Mouse (Mus musculus): ENCODE results near the gene Tgfb2.

The Tgfb2 gene

GRCm38 (mm10) chr1:186702391-186703255 lies 3.2 kb downstream of the Tgfb2 start:
- no peak for DNase-seq (ENCODE audit: low read depth, low spot score)

DNA sequence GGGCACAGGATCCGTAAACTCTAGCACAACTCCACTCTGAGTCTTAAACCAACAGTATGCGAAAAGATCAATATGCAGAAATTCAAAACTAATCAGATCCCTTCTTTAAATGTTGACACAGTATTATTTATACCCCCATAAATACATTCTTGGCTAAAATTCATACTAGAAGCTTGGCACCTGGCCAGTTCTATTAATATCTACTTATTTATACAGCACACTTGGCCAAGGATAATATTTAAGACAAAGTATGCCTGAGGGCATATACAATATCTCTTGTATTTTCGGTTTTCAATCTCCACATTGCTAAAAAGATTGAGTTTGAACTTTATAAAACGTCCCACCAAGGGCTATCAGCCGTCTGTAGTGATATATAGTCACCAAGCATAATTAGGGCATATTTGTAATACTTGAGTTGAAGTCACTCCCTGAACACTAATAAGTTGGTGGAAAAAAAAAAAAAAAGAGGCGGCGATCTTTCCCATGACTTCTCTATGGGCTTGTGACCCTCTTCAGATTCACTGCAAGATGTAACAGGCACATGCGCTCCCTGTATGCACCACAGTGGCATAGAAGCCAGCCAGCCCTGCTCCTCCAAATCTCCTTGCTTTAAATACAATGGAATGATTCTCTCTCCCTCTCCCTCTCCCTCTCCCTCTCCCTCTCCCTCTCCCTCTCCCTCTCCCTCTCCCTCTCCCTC lies 4.4 kb downstream of the Tgfb2 start:
- no peak for DNase-seq (ENCODE audit: low read depth, low spot score)

GRCm38 (mm10) chr1:186700496-186700895 lies 5.3 kb downstream of the Tgfb2 start:
- DNase-seq (ENCODE audit: low read depth, low spot score), result no peak

DNA sequence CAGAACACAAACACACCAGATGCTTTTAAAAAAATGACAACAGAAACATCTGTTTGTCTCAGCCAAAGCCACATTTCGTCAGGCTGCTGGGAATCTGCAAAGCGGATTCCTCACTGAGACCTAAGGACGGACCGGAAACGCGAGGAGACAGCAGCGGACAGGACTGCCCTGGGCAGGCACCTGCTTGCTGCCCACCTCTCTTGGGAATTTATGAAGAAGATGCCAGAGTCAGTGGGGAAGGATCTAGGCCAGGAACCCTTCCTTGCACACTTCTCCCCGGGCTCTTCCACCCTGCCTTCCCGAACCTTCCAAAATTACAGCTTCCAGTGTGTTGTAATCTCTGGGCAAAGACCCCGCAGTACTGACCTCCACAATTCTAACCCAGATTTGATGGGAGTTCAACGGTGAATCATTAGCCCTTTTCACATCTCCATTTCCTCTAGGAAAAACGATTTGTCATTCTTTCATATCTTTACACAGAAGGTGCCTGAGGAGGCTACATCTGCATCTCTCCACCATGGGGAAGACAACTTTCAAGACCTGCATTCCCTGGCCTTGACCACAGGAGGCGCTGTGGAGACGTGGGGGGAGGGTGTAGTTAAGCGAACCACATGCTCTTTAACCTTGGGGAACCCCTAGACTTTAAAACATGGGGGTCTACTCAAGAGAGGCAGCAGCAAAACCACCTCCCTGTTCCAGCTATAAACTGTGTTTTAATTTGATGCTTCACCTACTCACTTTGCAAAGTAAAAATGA lies 7.0 kb downstream of the Tgfb2 start:
- no peak for DNase-seq (ENCODE audit: low read depth, low spot score)

GRCm38 (mm10) chr1:186696231-186696630 lies 9.6 kb downstream of the Tgfb2 start:
- no peak for DNase-seq (ENCODE audit: low read depth, low spot score)

- no peak for DNase-seq (ENCODE audit: low read depth, low spot score)
These were observed 10.4 kb downstream of the Tgfb2 start for GRCm38 (mm10) chr1:186695361-186695760.

- no peak for DNase-seq (ENCODE audit: low read depth, low spot score)
These were observed 13.4 kb downstream of the Tgfb2 start for GRCm38 (mm10) chr1:186692370-186692769.

GRCm38 (mm10) chr1:186691708-186692107 lies 14.1 kb downstream of the Tgfb2 start:
- DNase-seq (ENCODE audit: low read depth, low spot score), result no peak

DNA sequence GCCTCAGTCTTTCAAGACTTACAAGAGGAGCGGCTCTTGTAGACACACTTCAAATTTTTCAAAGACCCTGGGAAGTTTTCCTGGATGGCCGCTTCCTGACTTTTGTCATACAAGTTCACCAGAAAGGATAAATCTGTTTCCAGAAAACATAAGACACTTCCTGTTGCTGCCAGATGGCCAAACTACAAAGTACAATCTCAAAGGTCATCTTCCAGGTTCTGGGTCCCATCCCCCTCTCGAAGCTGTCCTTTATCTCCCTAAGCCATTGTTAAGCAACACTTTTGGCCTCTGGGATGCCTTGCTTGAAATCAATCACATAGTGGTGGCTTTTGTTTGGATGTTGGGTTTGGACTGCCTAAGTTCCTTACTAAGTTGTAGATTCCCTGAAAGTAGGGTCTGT lies 21.7 kb downstream of the Tgfb2 start:
- DNase-seq (ENCODE audit: low read depth, low spot score), result no peak

- DNase-seq (ENCODE audit: low read depth, low spot score), result no peak
These were observed 23.2 kb downstream of the Tgfb2 start for GRCm38 (mm10) chr1:186682606-186683005.

- no peak for DNase-seq (ENCODE audit: low read depth, low spot score)
These were observed 28.2 kb downstream of the Tgfb2 start for GRCm38 (mm10) chr1:186677614-186678013.

DNA sequence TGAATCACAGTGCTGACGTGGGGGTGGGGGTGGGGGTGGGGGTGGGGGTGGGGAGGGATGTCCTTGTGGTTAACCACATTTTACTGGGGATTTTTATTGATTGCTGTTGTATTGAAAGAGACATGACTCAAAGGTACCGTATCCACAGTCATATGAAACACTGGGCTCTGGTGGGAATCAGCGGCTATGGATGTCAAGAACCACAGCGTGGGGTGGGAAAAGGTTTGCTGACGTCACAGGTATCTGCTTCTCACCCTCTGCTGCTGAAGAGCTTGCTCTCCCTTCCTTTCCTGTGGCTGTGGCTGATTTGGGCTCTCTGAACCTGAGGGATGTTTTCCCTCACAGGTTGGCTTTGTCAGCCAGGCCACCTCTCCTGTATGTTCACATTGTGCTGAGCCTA lies 29.6 kb downstream of the Tgfb2 start:
- no peak for DNase-seq (ENCODE audit: low read depth, low spot score)

DNA sequence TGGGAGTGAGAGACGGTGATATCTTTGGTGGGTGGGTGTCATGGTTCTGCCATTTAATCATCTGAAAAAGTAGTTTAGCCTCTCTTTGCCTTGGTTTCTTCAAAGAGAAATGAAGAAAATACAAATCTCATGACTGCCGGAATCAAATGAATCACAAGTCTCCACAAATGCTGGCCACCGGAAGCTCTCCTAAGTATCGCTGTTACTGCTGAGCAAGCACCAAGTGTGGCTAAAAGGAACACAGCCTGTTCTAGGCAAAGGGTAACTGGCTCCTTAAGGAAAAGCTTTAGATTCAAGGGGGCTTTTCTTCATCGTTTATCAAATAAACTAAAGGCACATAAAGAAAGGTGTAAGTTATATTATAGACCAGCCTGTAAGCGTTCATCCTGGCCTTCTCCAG lies 30.5 kb downstream of the Tgfb2 start:
- no peak for DNase-seq (ENCODE audit: low read depth, low spot score)

DNA sequence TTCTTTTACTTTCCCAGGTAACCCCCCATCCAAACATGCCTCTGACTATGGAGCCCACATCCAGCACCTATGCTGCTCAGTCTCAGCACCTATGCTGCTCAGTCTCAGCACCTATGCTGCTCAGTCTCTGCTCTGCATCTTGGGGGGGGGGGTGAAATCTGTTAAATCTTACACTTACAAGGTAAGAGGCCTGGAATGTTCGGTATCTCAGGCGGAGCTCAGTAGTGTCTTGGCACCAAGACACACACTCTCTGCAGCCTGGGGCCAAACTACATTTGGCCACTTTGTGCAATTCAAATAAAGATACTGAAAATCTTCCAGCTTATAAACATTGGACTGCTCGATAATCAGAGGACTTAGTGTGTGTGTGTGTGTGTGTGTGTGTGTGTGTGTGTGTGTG lies 31.2 kb downstream of the Tgfb2 start:
- no peak for DNase-seq (ENCODE audit: low read depth, low spot score)

DNA sequence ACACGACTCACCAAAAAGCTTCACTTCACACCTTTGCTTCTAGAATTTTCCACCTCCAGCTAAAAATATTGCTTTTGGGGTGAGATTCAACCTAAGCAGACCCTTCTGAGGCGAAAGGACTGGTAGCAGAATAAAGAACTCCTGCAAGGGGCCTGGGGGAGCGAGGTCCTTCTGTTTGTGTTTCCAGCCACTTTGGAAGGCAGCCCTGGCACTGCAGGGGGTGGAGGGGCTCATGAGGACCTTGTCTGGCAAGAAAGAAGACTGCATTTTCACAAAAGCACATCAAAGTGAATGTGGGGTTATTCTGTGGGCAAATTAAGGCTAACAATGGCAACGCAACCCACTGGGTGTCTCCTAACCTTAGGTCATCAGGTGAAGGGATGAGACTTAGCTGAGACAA lies 32.6 kb downstream of the Tgfb2 start:
- no peak for DNase-seq (ENCODE audit: low read depth, low spot score)

DNA sequence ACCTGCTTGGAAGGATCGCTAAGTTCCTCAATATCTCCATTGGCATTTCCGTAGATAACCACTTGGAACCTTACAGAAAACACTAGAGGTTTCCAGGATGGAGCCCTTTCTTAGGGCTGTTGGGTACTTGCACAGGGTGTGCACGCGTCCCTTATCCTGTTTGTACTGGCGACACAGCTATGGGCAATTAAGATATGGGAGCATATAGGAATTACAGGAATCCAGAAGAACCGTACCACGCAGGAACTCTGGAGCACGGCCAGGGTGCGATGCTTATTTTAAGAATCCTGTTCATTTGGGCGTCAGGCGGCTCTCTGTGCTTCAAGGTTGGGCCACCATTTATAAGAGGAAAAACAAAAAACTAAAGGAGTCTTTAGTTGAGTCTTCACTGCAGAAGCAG lies 42.4 kb downstream of the Tgfb2 start:
- DNase-seq (ENCODE audit: low read depth, low spot score), result no peak

DNA sequence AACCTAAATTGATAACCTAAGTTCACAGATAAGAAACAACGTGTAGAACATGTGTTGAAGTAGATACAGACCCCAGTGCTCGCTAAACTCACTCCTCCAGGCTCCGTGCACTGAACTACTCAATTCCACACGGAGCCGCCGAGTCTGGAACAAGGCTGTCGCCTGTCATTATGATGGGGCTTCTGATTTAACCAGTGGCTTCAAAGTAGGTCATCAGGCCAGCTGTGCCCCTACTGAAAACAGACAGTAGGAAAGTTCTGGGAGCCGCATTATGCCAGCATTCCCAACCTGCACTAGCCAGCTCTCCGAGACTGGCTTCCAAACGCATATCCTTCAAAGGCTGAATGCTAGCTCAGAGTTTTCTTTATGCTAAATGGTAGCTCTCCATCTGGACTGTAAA lies 42.8 kb downstream of the Tgfb2 start:
- DNase-seq (ENCODE audit: low read depth, low spot score), result no peak

DNA sequence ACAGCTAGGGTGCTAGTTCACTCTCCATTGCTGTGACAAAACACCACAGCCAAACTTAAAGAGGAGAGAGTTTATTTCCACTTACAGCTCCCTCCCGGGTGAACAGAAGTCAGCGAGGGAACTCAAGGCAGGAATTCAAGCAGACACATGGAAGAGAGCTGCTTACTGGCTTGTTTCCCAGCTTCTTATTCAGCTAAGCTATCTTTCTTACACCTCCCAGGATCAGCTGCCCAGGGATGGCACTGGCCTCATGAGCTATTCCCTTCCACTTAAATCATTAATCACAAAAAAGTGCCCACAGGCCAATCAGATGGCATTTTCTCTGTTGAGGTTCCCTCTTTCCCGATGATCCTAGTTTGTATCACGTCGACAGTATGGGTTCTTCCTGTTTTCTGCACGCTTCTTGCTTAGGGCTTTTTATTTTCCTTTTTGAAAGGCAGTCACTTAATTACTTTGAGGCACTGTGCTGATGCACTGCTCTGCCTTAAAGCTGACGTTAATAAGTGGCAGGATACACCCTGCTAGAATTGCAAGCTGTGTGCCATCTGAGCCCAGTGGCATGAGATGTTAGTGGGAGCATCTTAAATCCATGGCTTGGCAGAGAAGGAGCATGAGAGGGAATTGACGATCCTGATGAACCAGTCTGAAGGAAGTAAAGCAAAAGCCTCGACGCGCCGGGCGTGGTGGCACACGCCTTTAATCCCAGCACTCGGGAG lies 44.4 kb downstream of the Tgfb2 start:
- no peak for DNase-seq (ENCODE audit: low read depth, low spot score)

- no peak for DNase-seq (ENCODE audit: low read depth, low spot score)
These were observed 47.0 kb downstream of the Tgfb2 start for GRCm38 (mm10) chr1:186658783-186659182.

DNA sequence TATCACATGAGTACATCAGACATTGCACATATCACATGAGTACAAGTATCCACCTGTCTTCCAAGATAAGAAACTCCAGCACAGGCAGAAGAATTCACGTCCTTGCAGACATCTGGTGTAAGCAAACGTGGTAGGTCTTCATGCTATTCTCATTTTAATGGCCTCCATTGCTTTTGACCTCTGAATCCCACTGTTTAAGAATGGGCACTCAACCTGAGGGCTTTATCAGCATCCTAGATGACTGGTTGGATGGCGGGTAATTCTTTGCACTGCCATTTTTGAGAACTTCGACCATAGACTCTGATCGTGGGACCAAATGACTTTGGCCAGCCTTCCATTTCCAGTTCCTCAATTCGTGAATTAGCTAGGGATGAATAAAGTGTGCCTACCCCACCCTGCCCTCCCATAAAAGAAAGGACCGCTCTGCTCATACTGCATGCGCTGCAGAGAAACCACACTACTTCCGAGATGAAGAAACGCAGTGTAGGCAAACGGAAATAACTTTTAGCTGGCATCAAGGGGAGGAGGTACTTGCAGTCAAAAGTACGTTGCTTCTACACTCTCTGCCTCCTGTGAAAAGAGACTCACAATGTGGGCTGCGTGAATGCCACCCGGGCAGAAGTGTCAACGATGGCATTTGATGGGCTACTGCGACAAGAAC lies 48.1 kb downstream of the Tgfb2 start:
- no peak for DNase-seq (ENCODE audit: low read depth, low spot score)

DNA sequence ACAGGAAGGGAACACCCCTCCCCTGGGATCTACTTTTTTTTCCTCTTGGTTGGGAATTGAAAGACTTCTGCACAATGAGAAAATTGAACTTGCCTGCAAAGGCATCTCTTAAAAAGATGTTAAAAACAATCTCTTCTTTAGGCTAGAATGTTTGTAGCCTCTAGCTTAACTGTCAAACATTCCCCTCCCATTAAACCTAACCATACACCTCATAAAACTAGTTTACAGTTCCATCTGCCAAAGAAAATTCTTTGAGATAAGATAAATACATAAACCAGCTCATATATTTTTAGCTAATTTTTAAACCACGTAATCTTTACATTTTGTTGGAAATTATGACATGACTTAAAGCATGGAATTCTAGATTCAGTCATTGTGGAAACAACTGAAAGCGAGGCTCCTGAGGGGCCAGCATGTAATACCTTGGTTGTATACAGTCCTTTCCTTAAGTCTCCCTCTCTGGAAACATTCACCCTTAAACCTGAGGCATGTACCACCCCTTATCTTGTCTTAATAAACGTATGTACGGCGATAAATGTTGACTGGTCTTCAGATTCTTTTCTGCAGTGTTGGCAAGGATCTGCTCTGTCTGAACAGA lies 49.0 kb downstream of the Tgfb2 start:
- no peak for DNase-seq (ENCODE audit: low read depth, low spot score)

All from retina, adult 2 months (tissue).